Mouse (Mus musculus) stomach, postnatal 0 days (tissue): ENCODE measurements around the gene Sox4. TPM values are rescaled to one million over a fixed set of nuclear protein-coding genes. Genes with fewer than 3 reads are reported as not detected.
A peak's percentile ranks its signal among the peaks of the same experiment; 100 is the strongest.

Source experiments
- ATAC-seq: fragments of 200-750 bp; cut with Nextera tagmentation; 2 replicates; pipeline ENCODE4 v1.8.0; 2017; ENCODE audit not compliant: low FRiP score, low TSS enrichment
- DNase-seq: peaks from one replicate; pipeline ENCODE4 v3.0.0-alpha.2; 2016; ENCODE audit warnings: low spot score
- H3K27ac ChIP-seq: fragments of 300-500 bp; sonication (generic); replicated peaks from 2 replicates; pipeline ENCODE4 v1.5.1; 2014; ENCODE audit warnings: mild to moderate bottlenecking, control low read depth
- H3K27me3 ChIP-seq: fragments of 300-500 bp; sonication (generic); 2 replicates; pipeline ENCODE4 v1.6.1; 2014; ENCODE audit warnings: low read length; ENCODE audit not compliant: control insufficient read depth, insufficient read depth
- H3K36me3 ChIP-seq: fragments of 300-500 bp; sonication (generic); 2 replicates; pipeline ENCODE4 v1.6.1; 2014; ENCODE audit warnings: low read length, mixed read lengths; ENCODE audit not compliant: control insufficient read depth, insufficient read depth
- H3K4me1 ChIP-seq: fragments of 300-500 bp; sonication (generic); replicated peaks from 2 replicates; pipeline ENCODE4 v1.6.1; 2014; ENCODE audit warnings: antibody characterized with exemption; ENCODE audit not compliant: control insufficient read depth, insufficient read depth
- H3K4me2 ChIP-seq: fragments of 300-500 bp; sonication (generic); replicated peaks from 2 replicates; pipeline ENCODE4 v1.6.1; 2014; ENCODE audit warnings: low read depth, mild to moderate bottlenecking, control low read depth, moderate library complexity
- H3K4me3 ChIP-seq: fragments of 300-500 bp; sonication (generic); 2 replicates; pipeline ENCODE4 v1.5.1; 2014; ENCODE audit warnings: low read depth, low read length, control low read depth
- H3K9ac ChIP-seq: fragments of 300-500 bp; sonication (generic); 2 replicates; pipeline ENCODE4 v1.6.1; 2014; ENCODE audit warnings: mild to moderate bottlenecking, low read length, control low read depth, mixed read lengths
- H3K9me3 ChIP-seq: fragments of 300-500 bp; sonication (generic); 2 replicates; pipeline ENCODE4 v1.6.1; 2016; ENCODE audit warnings: low read length; ENCODE audit not compliant: control insufficient read depth
- CTCF ChIP-seq: IDR thresholded peaks from 2 replicates; pipeline ENCODE4 v1.5.1; 2016; ENCODE audit warnings: antibody characterized with exemption, low read depth, mild to moderate bottlenecking, moderate library complexity
- EP300 ChIP-seq: optimal IDR thresholded peaks from 2 replicates; pipeline ENCODE3; 2016; ENCODE audit warnings: antibody characterized with exemption
- WGBS: fragments of 180-500 bp; shearing (Covaris S2); extraction: QIAGEN DNeasy Blood & Tissue Kit; methylation state at CpG from one replicate; pipeline ENCODE4 v1.1.7; 2014; 5-methylcytosine and 5-hydroxymethylcytosine counted together
- polyA plus RNA-seq: library from polyadenylated mRNA; unstranded; fragments of >200 nt; fragmentation: Nextera tagmentation; extraction: Ambion mirVana; gene quantifications from 2 replicates; pipeline ENCODE4 v1.2.1, GENCODE M21; 2015

The Sox4 gene
- polyA plus RNA-seq: 23.1 and 23.8 TPM in 2 replicates

DNA sequence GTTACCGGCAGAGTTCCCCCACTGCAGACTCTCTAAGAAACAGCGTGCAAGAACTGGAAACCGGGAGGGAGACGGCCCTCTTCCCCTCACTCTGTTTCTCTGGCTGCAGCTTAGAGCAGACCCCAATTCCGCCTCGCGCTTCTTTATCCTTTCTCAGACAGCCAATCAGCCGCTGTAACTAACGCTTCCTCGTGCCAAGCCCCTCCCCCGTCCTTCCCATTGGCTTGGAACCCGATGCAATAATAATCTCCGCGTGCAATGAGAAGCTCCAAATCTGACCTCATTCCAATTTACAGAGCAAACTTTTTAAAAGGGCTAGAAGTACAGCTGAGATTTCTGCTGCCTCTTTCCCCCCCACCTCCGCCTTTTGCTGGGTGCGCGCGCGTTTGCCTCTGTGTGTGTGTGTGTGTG lies at the start of gene Sox4:
TSS of gene Sox4 (minus strand) at position 133 of the 411 bp plus-strand sequence.
- H3K27me3 ChIP-seq: no peaks in the 10 kb centered on the region
- WGBS: under 1% methylated on average over 19 of the region's 19 CpGs
- TF ChIP-seq CTCF (no peak), EP300 (no peak)

DNA sequence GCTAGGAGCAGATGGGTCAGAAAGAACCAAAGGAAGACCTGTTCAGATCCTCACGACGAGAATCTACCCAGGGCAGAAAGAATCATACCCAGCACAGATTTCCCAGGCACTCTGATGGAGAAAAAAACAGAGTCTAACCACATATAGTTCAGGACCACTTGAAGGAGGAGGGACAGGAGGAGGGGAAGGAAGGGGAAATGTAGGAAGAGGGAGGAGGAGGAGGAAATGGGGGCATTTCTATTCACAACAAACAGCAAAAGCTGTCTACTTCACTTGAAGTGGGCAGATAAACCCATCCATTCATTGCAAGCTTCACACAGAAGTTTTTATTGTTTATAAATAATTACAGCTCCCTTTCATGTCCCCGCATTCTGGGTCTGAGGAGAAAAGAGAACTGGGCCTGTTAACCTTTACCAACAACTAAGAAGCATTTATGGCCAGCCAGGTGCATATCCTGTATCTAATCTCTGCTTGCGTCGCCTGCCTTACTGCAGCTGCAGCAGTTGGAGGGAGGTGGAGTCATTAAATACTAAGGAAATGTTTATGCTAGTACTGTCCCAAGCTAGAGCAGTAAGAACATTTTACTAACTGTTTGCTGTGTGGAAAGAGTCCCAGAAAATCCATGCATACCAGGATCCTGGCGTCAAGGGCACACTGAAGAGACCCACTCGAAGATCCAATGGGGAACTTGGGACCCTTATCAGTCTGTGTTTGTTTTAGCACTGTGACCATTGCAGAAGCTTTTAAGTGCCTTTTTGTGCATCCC lies 38.6 kb upstream of the Sox4 start:
- no peaks in the 10 kb centered on the region; the same call in 1 of the 2 replicates for H3K4me1 ChIP-seq
- no peak overlapping the region for H3K4me3 ChIP-seq
- no peaks in the 10 kb centered on the region for H3K9me3 ChIP-seq
- no peak for ATAC-seq
- H3K27me3 ChIP-seq: no peaks in the 10 kb centered on the region
- H3K9ac ChIP-seq: no peak overlapping the region
- TF ChIP-seq CTCF (no peak), EP300 (no peak)
- H3K4me2 ChIP-seq: no peak overlapping the region
- 28% methylated on average over 7 of the region's 7 CpGs for WGBS
- H3K36me3 ChIP-seq: no peaks in the 10 kb centered on the region
- DNase-seq: peak; percentile 25
- H3K27ac ChIP-seq: no peak overlapping the region

More for the DNA sequence above, at the start of gene Sox4:
- H3K4me2 ChIP-seq: peak within 1 kb of the TSS; percentile 88
- H3K27ac ChIP-seq: peak within 1 kb of the TSS; percentile 99
- ATAC-seq: peak; percentile 83
- no peaks in the 10 kb centered on the region for H3K36me3 ChIP-seq
- peak within 1 kb of the TSS; percentile 95 for H3K9ac ChIP-seq
- peaks cover 1% of the 10 kb centered on the region; the same call in 1 of the 2 replicates for H3K4me1 ChIP-seq
- no peaks in the 10 kb centered on the region for H3K9me3 ChIP-seq
- peak; percentile 96 for DNase-seq
- peak within 1 kb of the TSS; percentile 93 for H3K4me3 ChIP-seq

- no peak overlapping the region; the same call in none of the 2 replicates for H3K4me2 ChIP-seq
- DNase-seq (peak; percentile 61), ATAC-seq (peak; percentile 91)
- H3K4me3 ChIP-seq: no peak overlapping the region
- 35% methylated on average over 16 of the region's 16 CpGs for WGBS
- no peaks in the 10 kb centered on the region for H3K36me3 ChIP-seq
- no peaks in the 10 kb centered on the region for H3K27me3 ChIP-seq
- TF ChIP-seq CTCF (no peak), EP300 (no peak)
- no peaks in the 10 kb centered on the region for H3K9me3 ChIP-seq
- peak overlapping the region; percentile 24; the same call in 1 of the 2 replicates for H3K27ac ChIP-seq
- H3K9ac ChIP-seq: no peak overlapping the region
- H3K4me1 ChIP-seq: no peaks in the 10 kb centered on the region; the same call in 1 of the 2 replicates
These were observed 35.5 kb upstream of the Sox4 start for GRCm38 (mm10) chr13:28988751-28989703.

DNA sequence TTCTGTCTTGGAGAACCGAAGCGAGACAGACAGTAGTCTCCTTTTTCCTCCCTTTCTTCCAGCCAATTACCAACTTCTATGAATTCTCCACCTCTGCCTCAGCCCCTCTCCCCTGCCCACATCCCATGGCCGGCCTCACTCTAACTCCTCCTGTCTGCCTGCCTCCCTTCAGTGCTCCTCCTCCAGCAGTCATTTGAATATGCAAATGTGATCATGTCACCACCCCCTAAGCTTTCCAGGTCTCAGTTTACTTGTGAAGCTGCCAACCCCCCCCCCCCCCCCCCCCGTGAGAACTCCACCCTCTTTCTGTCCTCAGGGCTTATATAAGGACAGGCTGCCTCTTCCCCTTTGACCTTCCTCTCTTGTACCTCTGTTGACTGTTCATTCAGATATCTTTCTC lies 27.2 kb upstream of the Sox4 start:
- no peak for TF ChIP-seq CTCF
- no peak for TF ChIP-seq EP300
- H3K9ac ChIP-seq: no peak overlapping the region
- no peak for ATAC-seq
- no peaks in the 10 kb centered on the region for H3K27me3 ChIP-seq
- 45% methylated on average over 4 of the region's 4 CpGs for WGBS
- no peak overlapping the region for H3K4me3 ChIP-seq
- no peaks in the 10 kb centered on the region for H3K4me1 ChIP-seq
- H3K9me3 ChIP-seq: no peaks in the 10 kb centered on the region
- no peak overlapping the region for H3K27ac ChIP-seq
- no peaks in the 10 kb centered on the region for H3K36me3 ChIP-seq
- H3K4me2 ChIP-seq: no peak overlapping the region
- DNase-seq: no peak

DNA sequence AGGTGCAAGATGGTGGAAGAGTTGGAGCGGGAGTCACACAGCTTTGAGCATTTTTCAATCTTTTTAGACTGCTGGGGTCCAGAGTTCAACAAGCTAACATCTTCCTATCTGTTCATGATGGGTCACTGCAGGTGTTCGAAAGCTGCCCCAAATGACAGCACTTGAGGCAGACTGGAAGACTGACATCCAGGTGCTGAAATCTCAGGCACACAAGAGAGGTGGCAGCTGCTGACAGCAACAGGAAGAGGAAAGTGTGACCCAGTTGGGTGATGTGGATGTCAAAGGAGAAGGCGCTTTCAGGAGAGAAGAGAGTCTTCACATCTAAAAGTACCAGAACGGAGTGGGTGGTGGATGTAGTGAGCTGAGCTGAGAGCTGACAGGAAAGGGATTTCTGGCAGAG lies 21.5 kb upstream of the Sox4 start:
- no peak overlapping the region for H3K9ac ChIP-seq
- no peak overlapping the region for H3K4me3 ChIP-seq
- no peaks in the 10 kb centered on the region for H3K27me3 ChIP-seq
- H3K27ac ChIP-seq: no peak overlapping the region
- H3K36me3 ChIP-seq: no peaks in the 10 kb centered on the region
- ATAC-seq (no peak), DNase-seq (no peak)
- no peaks in the 10 kb centered on the region for H3K9me3 ChIP-seq
- no peak overlapping the region for H3K4me2 ChIP-seq
- TF ChIP-seq CTCF: no peak
- TF ChIP-seq EP300: no peak
- H3K4me1 ChIP-seq: no peaks in the 10 kb centered on the region
- 77% methylated on average over 4 of the region's 4 CpGs for WGBS
